Mouse (Mus musculus) spleen, postnatal 10 days (tissue): ENCODE measurements around the gene 4933428G20Rik.

Experiments used
- DNase-seq, 2 experiments: peaks; one replicate each; pipeline ENCODE4 v3.0.0; 2021 to 2022; ENCODE audit warnings: low spot score in 2 of 2

4933428G20Rik gene

GRCm38 (mm10) chr11:97532950-97533582, 32.9 kb upstream of the 4933428G20Rik start:
- DNase-seq, result peak; percentile 13 to 61

- DNase-seq, result no peak
Observed at GRCm38 (mm10) chr11:97532354-97532753, 32.2 kb upstream of the 4933428G20Rik start.

- peak; percentile 71 to 90 for DNase-seq
Observed at GRCm38 (mm10) chr11:97531381-97532260, 31.5 kb upstream of the 4933428G20Rik start.

GRCm38 (mm10) chr11:97530961-97531360, 30.8 kb upstream of the 4933428G20Rik start:
- DNase-seq, result no peak

- no peak for DNase-seq
Observed at GRCm38 (mm10) chr11:97530069-97530468, 29.9 kb upstream of the 4933428G20Rik start.

GRCm38 (mm10) chr11:97528282-97528808, 28.2 kb upstream of the 4933428G20Rik start:
- DNase-seq, result no peak

- no peak for DNase-seq
Observed at GRCm38 (mm10) chr11:97525313-97525712, 25.2 kb upstream of the 4933428G20Rik start.

GRCm38 (mm10) chr11:97524306-97524705, 24.2 kb upstream of the 4933428G20Rik start:
- no peak for DNase-seq

GRCm38 (mm10) chr11:97523827-97524261, 23.7 kb upstream of the 4933428G20Rik start:
- no peak for DNase-seq

GRCm38 (mm10) chr11:97523107-97523506, 23.0 kb upstream of the 4933428G20Rik start:
- no peak for DNase-seq

- DNase-seq, result no peak
Observed at GRCm38 (mm10) chr11:97521741-97522474, 21.8 kb upstream of the 4933428G20Rik start.

GRCm38 (mm10) chr11:97520541-97520940, 20.4 kb upstream of the 4933428G20Rik start:
- no peak for DNase-seq

- no peak for DNase-seq
Observed at GRCm38 (mm10) chr11:97513066-97513465, 12.9 kb upstream of the 4933428G20Rik start.

- no peak for DNase-seq
Observed at GRCm38 (mm10) chr11:97512511-97512910, 12.4 kb upstream of the 4933428G20Rik start.

GRCm38 (mm10) chr11:97511661-97512369, 11.7 kb upstream of the 4933428G20Rik start:
- DNase-seq, result peak; percentile 42 to 74

- DNase-seq, result peak; percentile 68 to 80
Observed at GRCm38 (mm10) chr11:97510966-97511660, 11.0 kb upstream of the 4933428G20Rik start.

- DNase-seq, result no peak
Observed at GRCm38 (mm10) chr11:97509715-97510485, 9.8 kb upstream of the 4933428G20Rik start.

- DNase-seq, result no peak
Observed at GRCm38 (mm10) chr11:97509058-97509457, 8.9 kb upstream of the 4933428G20Rik start.

GRCm38 (mm10) chr11:97508198-97508597, 8.1 kb upstream of the 4933428G20Rik start:
- no peak for DNase-seq

- DNase-seq, result no peak
Observed at GRCm38 (mm10) chr11:97506331-97506730, 6.2 kb upstream of the 4933428G20Rik start.
